Mouse (Mus musculus): Measurements from ENCODE around the gene Pard3b. TPM values are rescaled to one million over a fixed set of nuclear protein-coding genes. Genes with fewer than 3 reads are reported as not detected.

Gene Pard3b
- polyA plus RNA-seq, 1 experiment from 2014 or later, result 12.5 TPM

- peaks cover 5% of the 10 kb centered on the region; the same call in 1 of the 2 replicates for H3K4me1 ChIP-seq (replicated peaks)
- no peak overlapping the region for H3K27ac ChIP-seq (replicated peaks)
- H3K9me3 ChIP-seq, result no peaks in the 10 kb centered on the region
- WGBS, result 59% methylated on average over 6 of the region's 6 CpGs
- H3K4me2 ChIP-seq, result no peak overlapping the region
- no peak overlapping the region for H3K9ac ChIP-seq
- no peak for ATAC-seq (ENCODE audit: low read depth)
- no peaks in the 10 kb centered on the region for H3K27me3 ChIP-seq
- no peaks in the 10 kb centered on the region for H3K36me3 ChIP-seq
- H3K4me3 ChIP-seq, result no peak overlapping the region
Observed at GRCm38 (mm10) chr1:61879706-61880470, 241.3 kb downstream of the Pard3b start.

- H3K4me3 ChIP-seq, result no peak overlapping the region
- H3K4me2 ChIP-seq, result no peak overlapping the region
- no peak for ATAC-seq (ENCODE audit: low read depth)
- H3K4me1 ChIP-seq (replicated peaks), result 0 out of 2 replicates have a peak, but pooled peaks cover 2% of the 10 kb centered on the region
- no peaks in the 10 kb centered on the region for H3K36me3 ChIP-seq
- H3K9me3 ChIP-seq, result no peaks in the 10 kb centered on the region
- H3K9ac ChIP-seq, result no peak overlapping the region
- no peak overlapping the region for H3K27ac ChIP-seq (replicated peaks)
- no peaks in the 10 kb centered on the region for H3K27me3 ChIP-seq
- 72% methylated on average over 4 of the region's 4 CpGs for WGBS
Observed at GRCm38 (mm10) chr1:61896048-61896447, 257.4 kb downstream of the Pard3b start.

- ATAC-seq (ENCODE audit: low read depth), result no peak
- 81% methylated on average over 4 of the region's 4 CpGs for WGBS
Observed at GRCm38 (mm10) chr1:61903271-61904007, 264.8 kb downstream of the Pard3b start.

GRCm38 (mm10) chr1:61904036-61904435, 265.4 kb downstream of the Pard3b start:
- Histone ChIP-seq H3K4me1 (replicated peaks) (peaks cover 2% of the 10 kb centered on the region; the same call in 1 of the 2 replicates), H3K27ac (replicated peaks) (no peak overlapping the region), H3K9me3 (no peaks in the 10 kb centered on the region), H3K36me3 (no peaks in the 10 kb centered on the region), H3K27me3 (no peaks in the 10 kb centered on the region), H3K9ac (no peak overlapping the region), H3K4me3 (no peak overlapping the region), H3K4me2 (no peak overlapping the region)
- WGBS, result 47% methylated on average over 4 of the region's 4 CpGs
- ATAC-seq (ENCODE audit: low read depth), result no peak

More at GRCm38 (mm10) chr1:61903271-61904007, 264.8 kb downstream of the Pard3b start:
- Histone ChIP-seq H3K9me3 (no peaks in the 10 kb centered on the region), H3K27ac (replicated peaks) (no peak overlapping the region), H3K27me3 (no peaks in the 10 kb centered on the region), H3K4me1 (replicated peaks) (peaks cover 2% of the 10 kb centered on the region; the same call in 1 of the 2 replicates), H3K9ac (no peak overlapping the region), H3K36me3 (no peaks in the 10 kb centered on the region), H3K4me2 (no peak overlapping the region), H3K4me3 (no peak overlapping the region)

- no peaks in the 10 kb centered on the region for H3K36me3 ChIP-seq
- 32% methylated on average over 2 of the region's 2 CpGs for WGBS
- no peak overlapping the region for H3K4me3 ChIP-seq
- no peaks in the 10 kb centered on the region for H3K27me3 ChIP-seq
- no peak for ATAC-seq (ENCODE audit: low read depth)
- 0 out of 2 replicates have a peak, but pooled peaks cover 6% of the 10 kb centered on the region for H3K4me1 ChIP-seq (replicated peaks)
- H3K9ac ChIP-seq, result no peak overlapping the region
- H3K9me3 ChIP-seq, result no peaks in the 10 kb centered on the region
- no peak overlapping the region for H3K4me2 ChIP-seq
- peak overlapping the region; percentile 20; the same call in 1 of the 2 replicates for H3K27ac ChIP-seq (replicated peaks)
Observed at GRCm38 (mm10) chr1:61912931-61913330, 274.3 kb downstream of the Pard3b start.

GRCm38 (mm10) chr1:61924958-61925357, 286.3 kb downstream of the Pard3b start:
- Histone ChIP-seq H3K36me3 (no peaks in the 10 kb centered on the region), H3K9me3 (no peaks in the 10 kb centered on the region), H3K4me1 (replicated peaks) (peaks cover 12% of the 10 kb centered on the region), H3K27me3 (no peaks in the 10 kb centered on the region), H3K9ac (no peak overlapping the region), H3K27ac (replicated peaks) (no peak overlapping the region), H3K4me2 (no peak overlapping the region), H3K4me3 (no peak overlapping the region)
- ATAC-seq (ENCODE audit: low read depth), result no peak
- 25% methylated on average over 2 of the region's 2 CpGs for WGBS

- Histone ChIP-seq H3K36me3 (no peaks in the 10 kb centered on the region), H3K4me1 (replicated peaks) (peaks cover 12% of the 10 kb centered on the region), H3K9me3 (no peaks in the 10 kb centered on the region), H3K27me3 (no peaks in the 10 kb centered on the region), H3K4me2 (no peak overlapping the region), H3K4me3 (no peak overlapping the region), H3K27ac (replicated peaks) (0 out of 2 replicates have a peak overlapping the region, but pooled peaks have one; percentile 18), H3K9ac (no peak overlapping the region)
- ATAC-seq (ENCODE audit: low read depth), result no peak
- 74% methylated on average over 5 of the region's 5 CpGs for WGBS
Observed at GRCm38 (mm10) chr1:61925541-61925940, 286.9 kb downstream of the Pard3b start.

GRCm38 (mm10) chr1:61928131-61928761, 289.6 kb downstream of the Pard3b start:
- Histone ChIP-seq H3K36me3 (no peaks in the 10 kb centered on the region), H3K4me2 (no peak overlapping the region), H3K9me3 (no peaks in the 10 kb centered on the region), H3K9ac (no peak overlapping the region), H3K27ac (replicated peaks) (no peak overlapping the region), H3K27me3 (no peaks in the 10 kb centered on the region), H3K4me3 (no peak overlapping the region), H3K4me1 (replicated peaks) (peaks cover 12% of the 10 kb centered on the region)
- ATAC-seq (ENCODE audit: low read depth), result no peak
- 45% methylated on average over 7 of the region's 7 CpGs for WGBS

GRCm38 (mm10) chr1:61933574-61933973, 294.9 kb downstream of the Pard3b start:
- Histone ChIP-seq H3K4me1 (replicated peaks) (no peaks in the 10 kb centered on the region), H3K27me3 (no peaks in the 10 kb centered on the region), H3K9ac (no peak overlapping the region), H3K36me3 (no peaks in the 10 kb centered on the region), H3K4me3 (no peak overlapping the region), H3K4me2 (no peak overlapping the region), H3K9me3 (no peaks in the 10 kb centered on the region), H3K27ac (replicated peaks) (no peak overlapping the region)
- WGBS, result 84% methylated on average over 2 of the region's 2 CpGs
- ATAC-seq (ENCODE audit: low read depth), result no peak

- Histone ChIP-seq H3K36me3 (no peaks in the 10 kb centered on the region), H3K27ac (replicated peaks) (no peak overlapping the region), H3K27me3 (no peaks in the 10 kb centered on the region), H3K9me3 (no peaks in the 10 kb centered on the region), H3K9ac (no peak overlapping the region), H3K4me2 (no peak overlapping the region), H3K4me3 (no peak overlapping the region), H3K4me1 (replicated peaks) (peaks cover 6% of the 10 kb centered on the region; the same call in 1 of the 2 replicates)
- ATAC-seq (ENCODE audit: low read depth), result no peak
- WGBS, result 93% methylated on average over 4 of the region's 4 CpGs
Observed at GRCm38 (mm10) chr1:61934760-61935159, 296.1 kb downstream of the Pard3b start.

GRCm38 (mm10) chr1:61939882-61940281, 301.3 kb downstream of the Pard3b start:
- Histone ChIP-seq H3K36me3 (no peaks in the 10 kb centered on the region), H3K4me1 (replicated peaks) (peaks cover 10% of the 10 kb centered on the region; the same call in 1 of the 2 replicates), H3K27ac (replicated peaks) (peak overlapping the region; percentile 49; the same call in 1 of the 2 replicates), H3K9ac (no peak overlapping the region), H3K4me3 (no peak overlapping the region), H3K27me3 (no peaks in the 10 kb centered on the region), H3K4me2 (no peak overlapping the region), H3K9me3 (peaks cover 9% of the 10 kb centered on the region; the same call in 1 of the 2 replicates)
- ATAC-seq (ENCODE audit: low read depth), result peak; percentile 61
- 67% methylated on average over 10 of the region's 10 CpGs for WGBS

GRCm38 (mm10) chr1:61961533-61961932, 322.9 kb downstream of the Pard3b start:
- Histone ChIP-seq H3K4me2 (no peak overlapping the region), H3K27ac (replicated peaks) (no peak overlapping the region), H3K27me3 (no peaks in the 10 kb centered on the region), H3K9ac (no peak overlapping the region), H3K36me3 (no peaks in the 10 kb centered on the region), H3K4me3 (no peak overlapping the region), H3K4me1 (replicated peaks) (peaks cover 11% of the 10 kb centered on the region; the same call in 1 of the 2 replicates), H3K9me3 (no peaks in the 10 kb centered on the region)
- WGBS, result 80% methylated on average over 9 of the region's 9 CpGs
- ATAC-seq (ENCODE audit: low read depth), result no peak

Data from neural tube, embryonic 13.5 days (tissue).